Mouse (Mus musculus): ENCODE measurements at regions not wholly inside any gene's neighbourhood (a gene's known extent, or its start where the extent isn't known, plus 50 kb on each side); places are given as distances from the start of the nearest gene placed in this dataset.

- Histone ChIP-seq H3K4me1 (replicated peaks; ENCODE audit: control insufficient read depth in 2 of 2, insufficient read depth in 2 of 2, low read length in 1 of 2) (no peaks in the 10 kb centered on the region), H3K36me3 (replicated peaks; ENCODE audit: control insufficient read depth, insufficient read depth, low read depth) (no peaks in the 10 kb centered on the region), H3K4me3 (ENCODE audit: insufficient read depth in 1 of 2, low read depth in 2 of 2, low read length in 2 of 2) (no peak overlapping the region), H3K9ac (replicated peaks) (no peak overlapping the region), H3K27me3 (ENCODE audit: control insufficient read depth, insufficient read depth, low read length) (no peaks in the 10 kb centered on the region), H3K27ac (no peak overlapping the region), H3K9me3 (ENCODE audit: control insufficient read depth, low read length) (no peaks in the 10 kb centered on the region), H3K4me2 (ENCODE audit: low read depth) (no peak overlapping the region)
- no peak for DNase-seq (ENCODE audit: low read depth in 3 of 3, low spot score in 3 of 3)
- WGBS (ENCODE audit: insufficient replicate concordance) = 55% methylated on average over 5 of the region's 5 CpGs
- no peak for TF ChIP-seq EP300 (IDR thresholded peaks at IDR 0.05; ENCODE audit: low read depth)
- no peak for TF ChIP-seq CTCF (IDR thresholded peaks at IDR 0.05; ENCODE audit: low read depth)
- no peak for ATAC-seq (ENCODE audit: insufficient read depth)
These were observed 156.7 kb upstream of the Lrfn2 start for GRCm38 (mm10) chr17:48775479-48775878.

- TF ChIP-seq EP300 (IDR thresholded peaks at IDR 0.05; ENCODE audit: low read depth) (no peak), CTCF (IDR thresholded peaks at IDR 0.05; ENCODE audit: low read depth) (no peak)
- Histone ChIP-seq H3K36me3 (replicated peaks; ENCODE audit: control insufficient read depth, insufficient read depth, low read depth) (no peaks in the 10 kb centered on the region), H3K4me2 (ENCODE audit: low read depth) (no peak overlapping the region), H3K27ac (no peak overlapping the region), H3K9ac (replicated peaks) (no peak overlapping the region), H3K9me3 (ENCODE audit: control insufficient read depth, low read length) (no peaks in the 10 kb centered on the region), H3K27me3 (ENCODE audit: control insufficient read depth, insufficient read depth, low read length) (no peaks in the 10 kb centered on the region), H3K4me3 (ENCODE audit: insufficient read depth in 1 of 2, low read depth in 2 of 2, low read length in 2 of 2) (no peak overlapping the region), H3K4me1 (replicated peaks; ENCODE audit: control insufficient read depth in 2 of 2, insufficient read depth in 2 of 2, low read length in 1 of 2) (no peaks in the 10 kb centered on the region)
- 30% methylated on average over 2 of the region's 2 CpGs for WGBS (ENCODE audit: insufficient replicate concordance)
- no peak for DNase-seq (ENCODE audit: low read depth in 3 of 3, low spot score in 3 of 3)
- no peak for ATAC-seq (ENCODE audit: insufficient read depth)
These were observed 155.7 kb upstream of the Lrfn2 start for GRCm38 (mm10) chr17:48776502-48776902.

- WGBS (ENCODE audit: insufficient replicate concordance) = 87% methylated on average over 7 of the region's 7 CpGs
These were observed 152.0 kb upstream of the Lrfn2 start for GRCm38 (mm10) chr17:48780217-48780616.

GRCm38 (mm10) chr17:48784417-48784816, 147.8 kb upstream of the Lrfn2 start:
- Histone ChIP-seq H3K4me3 (ENCODE audit: insufficient read depth in 1 of 2, low read depth in 2 of 2, low read length in 2 of 2) (no peak overlapping the region), H3K9ac (replicated peaks) (no peak overlapping the region), H3K4me2 (ENCODE audit: low read depth) (no peak overlapping the region), H3K4me1 (replicated peaks; ENCODE audit: control insufficient read depth in 2 of 2, insufficient read depth in 2 of 2, low read length in 1 of 2) (no peaks in the 10 kb centered on the region), H3K27ac (no peak overlapping the region), H3K27me3 (ENCODE audit: control insufficient read depth, insufficient read depth, low read length) (no peaks in the 10 kb centered on the region), H3K36me3 (replicated peaks; ENCODE audit: control insufficient read depth, insufficient read depth, low read depth) (no peaks in the 10 kb centered on the region), H3K9me3 (ENCODE audit: control insufficient read depth, low read length) (no peaks in the 10 kb centered on the region)
- WGBS (ENCODE audit: insufficient replicate concordance) = 66% methylated on average over 5 of the region's 5 CpGs
- DNase-seq (ENCODE audit: low read depth in 3 of 3, low spot score in 3 of 3) = no peak
- TF ChIP-seq EP300 (IDR thresholded peaks at IDR 0.05; ENCODE audit: low read depth) = no peak
- TF ChIP-seq CTCF (IDR thresholded peaks at IDR 0.05; ENCODE audit: low read depth) = no peak
- no peak for ATAC-seq (ENCODE audit: insufficient read depth)

More at GRCm38 (mm10) chr17:48780217-48780616, 152.0 kb upstream of the Lrfn2 start:
- no peak overlapping the region for H3K4me2 ChIP-seq (ENCODE audit: low read depth)
- no peaks in the 10 kb centered on the region for H3K27me3 ChIP-seq (ENCODE audit: control insufficient read depth, insufficient read depth, low read length)
- no peaks in the 10 kb centered on the region for H3K4me1 ChIP-seq (replicated peaks; ENCODE audit: control insufficient read depth in 2 of 2, insufficient read depth in 2 of 2, low read length in 1 of 2)
- H3K36me3 ChIP-seq (replicated peaks; ENCODE audit: control insufficient read depth, insufficient read depth, low read depth) = no peaks in the 10 kb centered on the region
- H3K9me3 ChIP-seq (ENCODE audit: control insufficient read depth, low read length) = no peaks in the 10 kb centered on the region
- DNase-seq (ENCODE audit: low read depth in 3 of 3, low spot score in 3 of 3) (no peak), ATAC-seq (ENCODE audit: insufficient read depth) (no peak)
- H3K4me3 ChIP-seq (ENCODE audit: insufficient read depth in 1 of 2, low read depth in 2 of 2, low read length in 2 of 2) = no peak overlapping the region
- TF ChIP-seq CTCF (IDR thresholded peaks at IDR 0.05; ENCODE audit: low read depth) (no peak), EP300 (IDR thresholded peaks at IDR 0.05; ENCODE audit: low read depth) (no peak)
- no peak overlapping the region for H3K9ac ChIP-seq (replicated peaks)
- H3K27ac ChIP-seq = no peak overlapping the region

GRCm38 (mm10) chr17:48786501-48786900, 145.7 kb upstream of the Lrfn2 start:
- no peak overlapping the region for H3K4me2 ChIP-seq (ENCODE audit: low read depth)
- H3K4me3 ChIP-seq (ENCODE audit: insufficient read depth in 1 of 2, low read depth in 2 of 2, low read length in 2 of 2) = no peak overlapping the region
- ATAC-seq (ENCODE audit: insufficient read depth) (no peak), DNase-seq (ENCODE audit: low read depth in 3 of 3, low spot score in 3 of 3) (no peak)
- no peaks in the 10 kb centered on the region for H3K27me3 ChIP-seq (ENCODE audit: control insufficient read depth, insufficient read depth, low read length)
- no peaks in the 10 kb centered on the region for H3K36me3 ChIP-seq (replicated peaks; ENCODE audit: control insufficient read depth, insufficient read depth, low read depth)
- TF ChIP-seq EP300 (IDR thresholded peaks at IDR 0.05; ENCODE audit: low read depth) = no peak
- no peak for TF ChIP-seq CTCF (IDR thresholded peaks at IDR 0.05; ENCODE audit: low read depth)
- no peak overlapping the region for H3K9ac ChIP-seq (replicated peaks)
- no peaks in the 10 kb centered on the region for H3K9me3 ChIP-seq (ENCODE audit: control insufficient read depth, low read length)
- H3K4me1 ChIP-seq (replicated peaks; ENCODE audit: control insufficient read depth in 2 of 2, insufficient read depth in 2 of 2, low read length in 1 of 2) = no peaks in the 10 kb centered on the region
- H3K27ac ChIP-seq = no peak overlapping the region
- WGBS (ENCODE audit: insufficient replicate concordance) = 73% methylated on average over 12 of the region's 12 CpGs

Measured in liver, embryonic 14.5 days (tissue).